Mouse (Mus musculus) kidney, postnatal 25 days (tissue): ENCODE measurements at regions not wholly inside any gene's neighbourhood (a gene's known extent, or its start where the extent isn't known, plus 50 kb on each side); places are given as distances from the start of the nearest gene placed in this dataset.

Source experiments
- DNase-seq, 2 experiments: peaks; one replicate each; pipeline ENCODE4 v3.0.0; 2021; ENCODE audit warnings: mixed read lengths in 2 of 2

- DNase-seq = no peak
These were observed 151.6 kb downstream of the Adamts15 start for GRCm38 (mm10) chr9:30770436-30771173.

GRCm38 (mm10) chr9:30769435-30769729 lies 152.9 kb downstream of the Adamts15 start:
- DNase-seq = no peak

GRCm38 (mm10) chr9:30768665-30769434 lies 153.4 kb downstream of the Adamts15 start:
- no peak for DNase-seq

GRCm38 (mm10) chr9:30766701-30767100 lies 155.6 kb downstream of the Adamts15 start:
- no peak for DNase-seq

- no peak for DNase-seq
These were observed 156.1 kb downstream of the Adamts15 start for GRCm38 (mm10) chr9:30766171-30766570.

DNA sequence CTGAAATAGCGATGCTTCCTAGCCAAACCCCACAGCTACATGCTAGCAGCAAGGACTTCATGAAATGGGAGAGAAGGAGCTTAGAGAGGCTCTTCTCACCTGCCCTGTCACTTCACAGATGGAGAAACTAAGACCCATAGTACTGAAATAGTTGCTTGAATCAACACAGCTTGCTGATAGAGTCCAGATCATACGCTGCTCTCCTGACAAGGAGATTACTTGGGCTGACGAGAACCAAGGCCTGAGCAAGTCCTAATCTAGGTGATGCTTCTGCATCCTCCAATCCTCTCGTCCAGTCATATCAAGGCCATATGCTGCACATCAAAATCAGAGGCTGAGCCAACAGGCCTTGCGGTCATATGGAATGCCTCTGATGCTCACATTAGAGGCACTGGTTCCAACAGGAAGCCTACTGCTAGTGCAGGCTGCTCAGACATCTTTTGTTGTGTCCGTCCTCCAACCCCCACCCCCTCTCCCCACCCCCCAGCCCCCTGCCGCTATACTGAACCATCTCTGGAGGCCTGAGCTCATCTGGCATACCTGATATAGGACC lies 157.2 kb downstream of the Adamts15 start:
- DNase-seq = no peak

DNA sequence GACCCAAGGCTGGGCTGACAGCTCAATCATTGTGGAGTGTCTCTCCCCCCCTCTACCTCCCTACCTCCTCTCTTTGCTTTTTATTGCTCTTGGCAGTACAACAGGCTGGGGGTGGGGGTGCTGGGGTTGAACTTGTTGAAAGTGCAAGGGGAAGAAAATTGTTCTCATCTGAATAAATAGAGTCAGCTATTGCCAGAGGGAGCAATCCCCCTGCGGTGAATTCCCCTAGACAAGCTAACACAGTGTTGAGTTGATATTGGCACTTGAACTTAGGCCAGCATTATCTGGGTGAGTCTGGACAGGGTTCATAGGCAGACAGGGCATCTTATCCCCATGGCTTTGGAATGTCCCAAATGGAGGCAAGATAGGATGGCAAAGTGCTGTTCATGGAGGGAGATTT lies 159.3 kb downstream of the Adamts15 start:
- DNase-seq = no peak

GRCm38 (mm10) chr9:30758121-30758520 lies 164.1 kb downstream of the Adamts15 start:
- no peak for DNase-seq

DNA sequence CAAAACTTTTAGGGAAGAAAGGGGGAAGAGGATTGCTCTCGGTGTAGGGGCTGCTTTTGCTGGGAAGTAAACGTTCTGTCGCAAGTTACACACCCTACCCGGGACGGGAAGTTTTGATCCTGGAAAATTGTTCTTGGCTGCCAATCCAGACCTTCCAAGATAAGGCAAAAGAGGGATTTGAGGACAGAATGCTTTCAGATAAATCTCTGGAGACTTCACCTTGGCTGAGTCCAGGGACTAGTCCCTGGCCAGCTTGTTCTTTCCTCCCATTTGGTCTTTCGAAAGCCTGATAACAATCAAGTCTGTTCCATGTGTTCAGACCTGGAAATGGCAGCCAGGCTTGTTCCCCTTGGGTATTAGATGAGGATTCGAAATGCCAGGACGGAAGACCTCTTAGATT lies 164.8 kb downstream of the Adamts15 start:
- no peak for DNase-seq

GRCm38 (mm10) chr9:30756796-30757195 lies 165.5 kb downstream of the Adamts15 start:
- DNase-seq = no peak

DNA sequence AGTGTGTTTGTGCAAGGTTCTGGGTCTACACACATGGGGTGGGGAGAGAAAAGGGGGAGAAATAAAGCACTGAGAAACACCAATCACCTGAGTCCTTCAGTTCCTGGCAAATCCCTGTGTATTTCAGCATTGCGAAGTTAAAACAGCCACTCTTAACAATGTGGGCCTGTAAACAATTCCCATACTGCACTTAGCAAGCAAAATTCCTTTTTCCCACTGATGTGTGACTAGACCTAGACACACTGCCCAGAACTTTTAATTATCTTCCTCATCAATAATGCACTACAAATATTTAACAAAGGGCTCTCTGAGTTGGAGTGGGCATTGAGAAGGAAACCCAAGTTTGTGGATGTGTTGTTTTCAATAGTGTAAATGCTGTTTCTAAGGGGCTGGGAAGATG lies 166.7 kb downstream of the Adamts15 start:
- no peak for DNase-seq

DNA sequence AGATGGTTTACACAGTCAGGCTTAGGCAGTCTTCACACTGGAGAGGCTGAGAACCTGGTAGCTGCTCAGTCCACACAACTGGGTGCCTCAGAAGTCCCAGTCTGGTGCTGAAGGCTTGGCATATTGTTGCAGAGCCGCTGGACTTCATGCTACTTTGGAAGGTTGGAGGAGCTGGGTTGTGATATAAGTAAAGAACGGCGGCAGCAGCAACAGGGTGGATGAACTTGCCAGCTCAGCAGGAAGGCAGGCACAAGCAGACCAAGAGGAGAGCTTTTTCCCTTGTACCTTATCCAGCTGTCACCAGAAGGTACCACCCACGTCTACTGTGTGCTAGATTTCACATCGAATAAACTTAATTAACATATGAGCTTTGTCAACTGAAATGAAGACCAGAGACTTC lies 167.4 kb downstream of the Adamts15 start:
- no peak for DNase-seq

GRCm38 (mm10) chr9:30743471-30743870 lies 178.8 kb downstream of the Adamts15 start:
- no peak for DNase-seq

- no peak for DNase-seq
These were observed 179.7 kb downstream of the Adamts15 start for GRCm38 (mm10) chr9:30742471-30743098.

GRCm38 (mm10) chr9:30731687-30732086 lies 190.6 kb downstream of the Adamts15 start:
- no peak for DNase-seq

DNA sequence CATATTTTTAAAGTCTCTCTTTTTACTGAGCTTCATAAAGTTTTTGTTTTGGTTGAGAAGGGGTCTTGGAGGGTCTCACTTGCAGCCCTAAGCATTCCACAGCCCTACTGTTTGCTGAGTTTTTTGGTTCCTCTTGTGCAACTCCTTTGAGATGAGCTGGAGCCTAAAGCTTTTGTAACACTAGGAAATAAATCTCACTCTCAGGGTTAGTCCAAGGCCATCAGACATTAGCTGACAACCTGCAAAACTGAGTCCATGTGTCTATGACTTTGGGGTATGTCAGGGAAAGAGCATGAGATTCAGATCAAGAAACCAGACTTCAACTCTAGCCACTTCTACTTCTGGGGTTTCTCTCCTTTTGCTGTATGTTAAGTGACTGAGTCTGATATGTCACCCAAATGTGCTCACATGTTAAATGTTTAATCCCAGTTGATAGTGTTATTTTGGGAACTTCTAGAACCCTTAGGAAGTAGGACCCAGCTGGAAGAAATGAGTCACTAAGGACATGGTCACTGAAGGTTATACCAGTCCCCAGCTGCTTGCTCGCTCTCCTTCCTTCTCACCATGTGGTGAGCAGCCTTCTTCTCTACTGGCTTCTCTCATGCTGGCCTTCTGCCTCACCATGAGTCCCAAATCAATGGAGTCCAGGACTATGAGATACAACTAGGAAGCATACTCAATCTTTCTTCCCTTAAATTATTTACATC lies 198.7 kb downstream of the Adamts15 start:
- DNase-seq = no peak

GRCm38 (mm10) chr9:30721861-30722260 lies 200.4 kb downstream of the Adamts15 start:
- no peak for DNase-seq

DNA sequence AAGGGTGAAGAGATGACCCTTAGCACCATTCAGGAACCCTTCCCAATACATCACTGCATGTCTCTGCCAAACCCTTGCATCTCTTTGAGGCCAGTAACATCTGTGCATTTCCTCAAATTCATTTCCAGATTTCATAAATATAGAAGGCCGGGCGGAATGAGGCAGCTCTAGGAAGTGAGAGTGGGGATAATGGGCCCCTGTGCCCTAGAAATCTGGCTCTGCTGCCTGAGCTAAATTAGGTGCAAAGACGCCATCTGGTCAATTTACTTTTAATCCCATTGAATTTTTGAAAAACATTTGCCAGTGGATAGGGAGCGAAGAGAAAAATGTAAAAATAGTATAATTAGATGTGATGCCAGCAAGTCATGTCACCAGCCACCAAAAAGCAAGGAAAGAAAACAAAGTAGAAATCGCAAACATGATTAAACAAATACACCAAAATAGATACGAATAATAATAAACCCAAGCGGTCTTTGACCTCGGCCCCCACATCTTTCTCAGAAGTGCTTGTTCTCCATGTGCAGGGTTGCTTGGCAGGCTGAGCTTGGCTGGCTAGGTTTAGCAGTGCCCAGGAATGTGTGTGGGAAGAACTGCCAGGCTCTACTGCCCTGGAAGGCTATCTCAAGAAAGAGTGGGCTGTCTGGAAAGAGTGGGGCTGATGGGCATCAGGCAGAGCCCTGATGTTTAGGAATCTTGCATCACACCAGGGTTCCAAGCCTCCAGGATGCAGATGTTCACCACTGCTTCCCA lies 205.7 kb downstream of the Adamts15 start:
- DNase-seq = no peak

DNA sequence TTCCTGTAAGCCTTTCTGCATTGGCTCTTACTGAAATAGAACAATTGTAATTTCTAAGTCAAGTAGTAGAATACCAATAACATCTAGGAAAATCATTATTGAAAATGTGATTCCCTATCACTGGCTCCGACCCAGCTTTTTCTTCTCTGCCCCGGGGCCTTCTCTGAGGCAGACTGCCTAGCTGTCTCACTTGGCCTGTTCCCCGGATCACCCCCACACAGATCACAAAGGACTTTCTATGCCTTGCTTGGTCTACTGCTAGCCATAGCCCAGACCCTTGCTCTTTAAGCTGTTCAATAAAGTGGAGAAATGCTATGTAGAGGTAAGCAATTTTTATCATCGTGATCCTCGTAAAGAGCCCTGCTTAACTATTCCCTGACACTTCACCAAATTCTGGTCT lies 212.1 kb downstream of the Adamts15 start:
- DNase-seq = no peak

DNA sequence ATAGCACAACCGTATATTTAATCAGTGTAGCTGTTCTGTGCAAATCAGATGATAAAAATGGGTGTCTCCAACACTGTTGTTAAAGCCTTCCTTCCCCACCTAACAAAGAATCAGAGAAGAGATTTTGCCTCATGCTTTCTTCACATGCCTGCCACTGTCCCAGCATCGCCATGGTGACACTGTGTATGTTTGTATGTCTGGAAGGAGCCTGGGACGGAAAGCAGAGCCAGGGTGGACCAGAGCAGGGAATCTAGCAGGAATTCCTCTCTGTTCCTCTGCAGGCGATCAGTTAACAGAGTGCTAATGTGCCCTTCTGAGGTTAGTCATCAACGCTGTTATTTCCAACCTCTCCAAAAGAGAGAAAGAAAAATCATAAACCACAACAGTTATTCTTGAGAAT lies 222.4 kb downstream of the Adamts15 start:
- DNase-seq = no peak

- no peak for DNase-seq
These were observed 224.7 kb downstream of the Adamts15 start for GRCm38 (mm10) chr9:30697533-30697932.

DNA sequence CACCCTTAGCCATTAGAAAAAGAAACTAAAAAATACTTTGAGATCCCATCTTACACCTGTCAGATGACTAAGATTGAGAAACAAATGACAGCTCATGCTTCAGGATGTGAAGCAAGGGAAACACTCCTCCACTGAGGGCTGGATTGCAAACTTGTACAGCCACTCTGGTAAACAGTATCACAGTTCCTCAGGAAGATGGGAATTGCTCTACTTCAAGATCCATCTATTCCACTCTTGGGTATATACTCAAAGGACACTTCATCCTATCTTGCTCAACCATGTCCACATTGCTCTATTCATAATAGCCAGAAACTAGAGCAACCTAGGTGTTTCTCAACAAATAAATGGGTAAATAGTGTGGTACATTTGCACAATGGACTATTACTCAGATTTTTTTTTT lies 241.2 kb downstream of the Snx19 start:
- no peak for DNase-seq
